Comparison of ENCODE assay signal across 24 mouse cellular contexts in genomic region chr5:18434245-18434644, GRCm38 (mm10).
A peak's percentile ranks its signal among the peaks of the same experiment; 100 is the strongest.
DNase-seq lines count a peak whose midpoint lies in the region; ATAC-seq and TF ChIP-seq lines count a peak whose summit lies in the region.
"Had no signal": no experiment of that assay in that cellular context is flagged by ENCODE, and none has a peak within 500 bp of the region (broad histone marks: within the 10 kb centered on the region; RNA-seq: fewer than 3 reads in every experiment).

No protein-coding gene starts in this region.

- H3K4me3 ChIP-seq in intestine, embryonic 15.5 days (replicated peaks) = no peak overlapping the region
- H3K4me3 ChIP-seq in intestine, postnatal 0 days (ENCODE audit: low read depth, low read length) = no peak overlapping the region
- no peak overlapping the region for H3K4me3 ChIP-seq in kidney, embryonic 15.5 days (replicated peaks)
- no peak overlapping the region for H3K4me3 ChIP-seq in kidney, postnatal 0 days (replicated peaks; ENCODE audit: low read depth, low read length)
- H3K4me3 ChIP-seq: embryonic facial prominence, embryonic 10.5 days; embryonic facial prominence, embryonic 12.5 days; forebrain, embryonic 13.5 days; forebrain, embryonic 15.5 days had no signal

- H3K9me3 ChIP-seq in intestine, embryonic 15.5 days = no peaks in the 10 kb centered on the region
- no peaks in the 10 kb centered on the region for H3K9me3 ChIP-seq in intestine, postnatal 0 days (ENCODE audit: control insufficient read depth)
- H3K9me3 ChIP-seq in kidney, embryonic 15.5 days (replicated peaks) = no peaks in the 10 kb centered on the region
- no peaks in the 10 kb centered on the region for H3K9me3 ChIP-seq in kidney, postnatal 0 days (replicated peaks; ENCODE audit: low read length)
- H3K9me3 ChIP-seq: embryonic facial prominence, embryonic 10.5 days; embryonic facial prominence, embryonic 12.5 days; forebrain, embryonic 13.5 days; forebrain, embryonic 15.5 days; G1E had no signal

- no peak overlapping the region for H3K4me2 ChIP-seq in intestine, embryonic 15.5 days (replicated peaks)
- no peak overlapping the region for H3K4me2 ChIP-seq in intestine, postnatal 0 days (replicated peaks; ENCODE audit: low read depth)
- H3K4me2 ChIP-seq in kidney, embryonic 15.5 days = no peak overlapping the region
- no peak overlapping the region for H3K4me2 ChIP-seq in kidney, postnatal 0 days (ENCODE audit: low read length)
- H3K4me2 ChIP-seq: embryonic facial prominence, embryonic 12.5 days; forebrain, embryonic 13.5 days; forebrain, embryonic 15.5 days had no signal

- no peak overlapping the region for H3K27ac ChIP-seq in intestine, embryonic 15.5 days
- no peak overlapping the region for H3K27ac ChIP-seq in intestine, postnatal 0 days (ENCODE audit: low read depth, low read length)
- H3K27ac ChIP-seq in kidney, embryonic 15.5 days = peak overlapping the region; percentile 56; the same call in 1 of the 2 replicates
- H3K27ac ChIP-seq in kidney, postnatal 0 days = no peak overlapping the region
- H3K27ac ChIP-seq: embryonic facial prominence, embryonic 10.5 days; embryonic facial prominence, embryonic 12.5 days; forebrain, embryonic 13.5 days; forebrain, embryonic 15.5 days had no signal

- 43% methylated on average over 2 of the region's 2 CpGs for WGBS in intestine, embryonic 15.5 days
- 40% methylated on average over 2 of the region's 2 CpGs for WGBS in intestine, postnatal 0 days
- WGBS in kidney, embryonic 15.5 days = 50% methylated on average over 2 of the region's 2 CpGs
- WGBS in kidney, postnatal 0 days = 55% methylated on average over 2 of the region's 2 CpGs

- H3K27me3 ChIP-seq in intestine, embryonic 15.5 days (replicated peaks) = no peaks in the 10 kb centered on the region
- H3K27me3 ChIP-seq in intestine, postnatal 0 days (replicated peaks; ENCODE audit: control insufficient read depth, insufficient read depth, low read length) = no peaks in the 10 kb centered on the region
- H3K27me3 ChIP-seq in kidney, embryonic 15.5 days = no peaks in the 10 kb centered on the region
- H3K27me3 ChIP-seq in kidney, postnatal 0 days (ENCODE audit: insufficient read depth, low read length) = no peaks in the 10 kb centered on the region
- H3K27me3 ChIP-seq: CH12.LX; embryonic facial prominence, embryonic 12.5 days; forebrain, embryonic 13.5 days; forebrain, embryonic 15.5 days; Patski had no signal

- peak; percentile 61; the same call in 1 of the 2 replicates for ATAC-seq in intestine, embryonic 15.5 days
- ATAC-seq in intestine, postnatal 0 days = no peak
- peak; percentile 84 for ATAC-seq in kidney, embryonic 15.5 days (replicated peaks; ENCODE audit: low FRiP score)
- peak; percentile 46; the same call in 1 of the 2 replicates for ATAC-seq in kidney, postnatal 0 days (replicated peaks; ENCODE audit: low FRiP score, low read depth)
- ATAC-seq: activated CD4-positive, CD25-positive, alpha-beta regulatory T cell, adult 4 months; CD4-positive, CD25-positive, alpha-beta regulatory T cell, adult 4 months; forebrain, embryonic 13.5 days; forebrain, embryonic 15.5 days; Patski had no signal

- no peak overlapping the region for H3K9ac ChIP-seq in intestine, embryonic 15.5 days
- no peak overlapping the region for H3K9ac ChIP-seq in intestine, postnatal 0 days (ENCODE audit: low read depth, low read length)
- H3K9ac ChIP-seq in kidney, embryonic 15.5 days = no peak overlapping the region
- no peak overlapping the region for H3K9ac ChIP-seq in kidney, postnatal 0 days (ENCODE audit: low read depth, low read length)
- H3K9ac ChIP-seq: embryonic facial prominence, embryonic 12.5 days; forebrain, embryonic 13.5 days; forebrain, embryonic 15.5 days had no signal

- no peak for DNase-seq in kidney, postnatal 4 days
- DNase-seq in kidney, postnatal 0 days (ENCODE audit: low spot score) = no peak
- DNase-seq in kidney, adult 9 months = no peak
- DNase-seq: adrenal gland, adult 8-10 months; adrenal gland, postnatal 14 days; adrenal gland, postnatal 36 days; B cell, adult 2 months; cerebellum, adult 11-12 months; cerebellum, adult 2 months; cerebellum, adult 9-10 months; cerebellum, postnatal 10 days; cerebellum, postnatal 25 days had no signal

- H3K4me1 ChIP-seq in intestine, embryonic 15.5 days (replicated peaks) = no peaks in the 10 kb centered on the region
- no peaks in the 10 kb centered on the region; the same call in 1 of the 2 replicates for H3K4me1 ChIP-seq in intestine, postnatal 0 days (replicated peaks; ENCODE audit: control insufficient read depth, insufficient read depth, low read length)
- 0 out of 2 replicates have a peak, but pooled peaks cover 2% of the 10 kb centered on the region for H3K4me1 ChIP-seq in kidney, embryonic 15.5 days
- H3K4me1 ChIP-seq in kidney, postnatal 0 days (replicated peaks; ENCODE audit: insufficient read depth, low read length) = no peaks in the 10 kb centered on the region
- H3K4me1 ChIP-seq: embryonic facial prominence, embryonic 10.5 days; embryonic facial prominence, embryonic 12.5 days; forebrain, embryonic 13.5 days had no signal

- H3K36me3 ChIP-seq in intestine, embryonic 15.5 days = no peaks in the 10 kb centered on the region
- no peaks in the 10 kb centered on the region for H3K36me3 ChIP-seq in intestine, postnatal 0 days (ENCODE audit: control insufficient read depth, insufficient read depth)
- H3K36me3 ChIP-seq in kidney, embryonic 15.5 days = no peaks in the 10 kb centered on the region
- no peaks in the 10 kb centered on the region for H3K36me3 ChIP-seq in kidney, postnatal 0 days (ENCODE audit: insufficient read depth, low read length)
- H3K36me3 ChIP-seq: embryonic facial prominence, embryonic 10.5 days; embryonic facial prominence, embryonic 12.5 days; forebrain, embryonic 15.5 days; G1E had no signal

- TF ChIP-seq CTCF in intestine, postnatal 0 days (IDR thresholded peaks at IDR 0.05; ENCODE audit: low read depth) = no peak
- TF ChIP-seq CTCF in kidney, postnatal 0 days (IDR thresholded peaks at IDR 0.05; ENCODE audit: low read depth) = no peak
